Mouse (Mus musculus): ENCODE measurements at regions not wholly inside any gene's neighbourhood (a gene's known extent, or its start where the extent isn't known, plus 50 kb on each side); places are given as distances from the start of the nearest gene placed in this dataset.

GRCm38 (mm10) chr14:76260628-76261293, 150.1 kb downstream of the Nufip1 start:
- H3K4me2 ChIP-seq (ENCODE audit: low read depth): no peak overlapping the region
- WGBS: 21% methylated on average over 5 of the region's 5 CpGs
- no peaks in the 10 kb centered on the region for H3K27me3 ChIP-seq (ENCODE audit: insufficient read depth, low read length)
- H3K4me3 ChIP-seq (ENCODE audit: low read depth, low read length): no peak overlapping the region
- no peak overlapping the region for H3K27ac ChIP-seq (ENCODE audit: low read depth, low read length)
- no peaks in the 10 kb centered on the region for H3K9me3 ChIP-seq (ENCODE audit: low read length)
- DNase-seq (no peak), ATAC-seq (peak; percentile 40; the same call in 1 of the 2 replicates)
- H3K36me3 ChIP-seq (ENCODE audit: insufficient read depth): no peaks in the 10 kb centered on the region
- no peak overlapping the region for H3K9ac ChIP-seq
- H3K4me1 ChIP-seq (ENCODE audit: insufficient read depth): no peaks in the 10 kb centered on the region
- TF ChIP-seq CTCF (IDR thresholded peaks at IDR 0.05; ENCODE audit: low read depth): no peak

GRCm38 (mm10) chr14:76263682-76264081, 151.1 kb upstream of the Tsc22d1 start:
- Histone ChIP-seq H3K4me3 (ENCODE audit: low read depth, low read length) (no peak overlapping the region), H3K4me2 (ENCODE audit: low read depth) (no peak overlapping the region), H3K36me3 (ENCODE audit: insufficient read depth) (no peaks in the 10 kb centered on the region), H3K9me3 (ENCODE audit: low read length) (no peaks in the 10 kb centered on the region), H3K27ac (ENCODE audit: low read depth, low read length) (no peak overlapping the region), H3K27me3 (ENCODE audit: insufficient read depth, low read length) (no peaks in the 10 kb centered on the region), H3K9ac (no peak overlapping the region), H3K4me1 (ENCODE audit: insufficient read depth) (no peaks in the 10 kb centered on the region)
- no peak for DNase-seq
- ATAC-seq: no peak
- whole genome bisulfite sequencing: 91% methylated on average over 5 of the region's 5 CpGs
- TF ChIP-seq CTCF (IDR thresholded peaks at IDR 0.05; ENCODE audit: low read depth): no peak

- ATAC-seq: no peak
- Histone ChIP-seq H3K27me3 (ENCODE audit: insufficient read depth, low read length) (no peaks in the 10 kb centered on the region), H3K4me1 (ENCODE audit: insufficient read depth) (no peaks in the 10 kb centered on the region), H3K27ac (ENCODE audit: low read depth, low read length) (no peak overlapping the region), H3K4me2 (ENCODE audit: low read depth) (no peak overlapping the region), H3K9ac (no peak overlapping the region), H3K4me3 (ENCODE audit: low read depth, low read length) (no peak overlapping the region), H3K9me3 (ENCODE audit: low read length) (no peaks in the 10 kb centered on the region), H3K36me3 (ENCODE audit: insufficient read depth) (no peaks in the 10 kb centered on the region)
- TF ChIP-seq CTCF (IDR thresholded peaks at IDR 0.05; ENCODE audit: low read depth): no peak
- DNase-seq: no peak
- 94% methylated on average over 5 of the region's 5 CpGs for WGBS
Measured at GRCm38 (mm10) chr14:76265819-76266218, 148.9 kb upstream of the Tsc22d1 start.

- Histone ChIP-seq H3K9ac (no peak overlapping the region), H3K9me3 (ENCODE audit: low read length) (no peaks in the 10 kb centered on the region), H3K36me3 (ENCODE audit: insufficient read depth) (no peaks in the 10 kb centered on the region), H3K27me3 (ENCODE audit: insufficient read depth, low read length) (no peaks in the 10 kb centered on the region), H3K4me3 (ENCODE audit: low read depth, low read length) (no peak overlapping the region), H3K4me1 (ENCODE audit: insufficient read depth) (no peaks in the 10 kb centered on the region), H3K4me2 (ENCODE audit: low read depth) (no peak overlapping the region), H3K27ac (ENCODE audit: low read depth, low read length) (no peak overlapping the region)
- WGBS: 88% methylated on average over 4 of the region's 4 CpGs
- DNase-seq (no peak), ATAC-seq (no peak)
- no peak for TF ChIP-seq CTCF (IDR thresholded peaks at IDR 0.05; ENCODE audit: low read depth)
Measured at GRCm38 (mm10) chr14:76266249-76266648, 148.5 kb upstream of the Tsc22d1 start.

GRCm38 (mm10) chr14:76267091-76267490, 147.7 kb upstream of the Tsc22d1 start:
- H3K9me3 ChIP-seq (ENCODE audit: low read length): no peaks in the 10 kb centered on the region
- WGBS: 19% methylated on average over 4 of the region's 4 CpGs
- no peak for DNase-seq

GRCm38 (mm10) chr14:76271190-76271589, 143.6 kb upstream of the Tsc22d1 start:
- Histone ChIP-seq H3K4me2 (ENCODE audit: low read depth) (no peak overlapping the region), H3K9me3 (ENCODE audit: low read length) (no peaks in the 10 kb centered on the region), H3K27ac (ENCODE audit: low read depth, low read length) (no peak overlapping the region), H3K4me3 (ENCODE audit: low read depth, low read length) (no peak overlapping the region), H3K9ac (no peak overlapping the region), H3K36me3 (ENCODE audit: insufficient read depth) (no peaks in the 10 kb centered on the region), H3K27me3 (ENCODE audit: insufficient read depth, low read length) (no peaks in the 10 kb centered on the region), H3K4me1 (ENCODE audit: insufficient read depth) (no peaks in the 10 kb centered on the region)
- TF ChIP-seq CTCF (IDR thresholded peaks at IDR 0.05; ENCODE audit: low read depth): no peak
- ATAC-seq (no peak), DNase-seq (no peak)
- 87% methylated on average over 11 of the region's 11 CpGs for WGBS

More at GRCm38 (mm10) chr14:76267091-76267490, 147.7 kb upstream of the Tsc22d1 start:
- Histone ChIP-seq H3K4me2 (ENCODE audit: low read depth) (no peak overlapping the region), H3K36me3 (ENCODE audit: insufficient read depth) (no peaks in the 10 kb centered on the region), H3K27ac (ENCODE audit: low read depth, low read length) (no peak overlapping the region), H3K9ac (no peak overlapping the region), H3K4me3 (ENCODE audit: low read depth, low read length) (no peak overlapping the region), H3K27me3 (ENCODE audit: insufficient read depth, low read length) (no peaks in the 10 kb centered on the region), H3K4me1 (ENCODE audit: insufficient read depth) (no peaks in the 10 kb centered on the region)
- no peak for ATAC-seq
- no peak for TF ChIP-seq CTCF (IDR thresholded peaks at IDR 0.05; ENCODE audit: low read depth)

GRCm38 (mm10) chr14:76272840-76273239, 141.9 kb upstream of the Tsc22d1 start:
- Histone ChIP-seq H3K36me3 (ENCODE audit: insufficient read depth) (no peaks in the 10 kb centered on the region), H3K9ac (no peak overlapping the region), H3K27ac (ENCODE audit: low read depth, low read length) (no peak overlapping the region), H3K4me3 (ENCODE audit: low read depth, low read length) (no peak overlapping the region), H3K4me1 (ENCODE audit: insufficient read depth) (no peaks in the 10 kb centered on the region), H3K9me3 (ENCODE audit: low read length) (no peaks in the 10 kb centered on the region), H3K4me2 (ENCODE audit: low read depth) (no peak overlapping the region), H3K27me3 (ENCODE audit: insufficient read depth, low read length) (no peaks in the 10 kb centered on the region)
- no peak for TF ChIP-seq CTCF (IDR thresholded peaks at IDR 0.05; ENCODE audit: low read depth)
- DNase-seq (no peak), ATAC-seq (no peak)
- 96% methylated on average over 4 of the region's 4 CpGs for WGBS
